Comparison of ENCODE assay signal across 8 mouse cellular contexts in genomic region chr3:95904568-95904967, GRCm38 (mm10). TPM values are rescaled to one million over a fixed set of nuclear protein-coding genes. Genes with fewer than 3 reads are reported as not detected.
DNase-seq lines count a peak whose midpoint lies in the region; ATAC-seq lines count a peak whose summit lies in the region.

Gene Car14, minus strand, starts transcription at chr3:95904691.

- intact Hi-C loops in left cerebral cortex, postnatal 14 days (cut with DNase I): no loop called here

- H3K4me1 ChIP-seq in embryonic facial prominence, embryonic 11.5 days (ENCODE audit: control insufficient read depth, insufficient read depth, low read length): peaks cover 2% of the 10 kb centered on the region
- H3K4me1 ChIP-seq in heart, embryonic 11.5 days (ENCODE audit: control insufficient read depth, insufficient read depth, low read length): peaks cover 35% of the 10 kb centered on the region
- H3K4me1 ChIP-seq in kidney, embryonic 15.5 days: peaks cover 68% of the 10 kb centered on the region
- H3K4me1 ChIP-seq in midbrain, embryonic 15.5 days: peaks cover 34% of the 10 kb centered on the region

- peak within 1 kb of the TSS; percentile 65 for H3K9ac ChIP-seq in embryonic facial prominence, embryonic 11.5 days (replicated peaks; ENCODE audit: low read length)
- H3K9ac ChIP-seq in heart, embryonic 11.5 days (ENCODE audit: low read depth, low read length): peak within 1 kb of the TSS; percentile 72
- H3K9ac ChIP-seq in kidney, embryonic 15.5 days: peak within 1 kb of the TSS; percentile 36
- H3K9ac ChIP-seq in midbrain, embryonic 15.5 days: peak within 1 kb of the TSS; percentile 9; the same call in 1 of the 2 replicates

- WGBS in embryonic facial prominence, embryonic 11.5 days: 0% methylated on average over 15 of the region's 15 CpGs
- WGBS in heart, embryonic 11.5 days (ENCODE audit: insufficient replicate concordance): 2% methylated on average over 15 of the region's 15 CpGs
- WGBS in kidney, embryonic 15.5 days: under 1% methylated on average over 15 of the region's 15 CpGs
- WGBS in midbrain, embryonic 15.5 days: 1% methylated on average over 15 of the region's 15 CpGs

- peak within 1 kb of the TSS; percentile 85 for H3K4me2 ChIP-seq in embryonic facial prominence, embryonic 11.5 days (ENCODE audit: low read depth, low read length)
- H3K4me2 ChIP-seq in heart, embryonic 11.5 days: peak within 1 kb of the TSS; percentile 90
- H3K4me2 ChIP-seq in kidney, embryonic 15.5 days: peak within 1 kb of the TSS; percentile 76
- peak within 1 kb of the TSS; percentile 58 for H3K4me2 ChIP-seq in midbrain, embryonic 15.5 days

- peak within 1 kb of the TSS; percentile 16 for H3K27ac ChIP-seq in embryonic facial prominence, embryonic 11.5 days (replicated peaks; ENCODE audit: low read depth, low read length)
- peak within 1 kb of the TSS; percentile 69 for H3K27ac ChIP-seq in heart, embryonic 11.5 days (ENCODE audit: low read depth, low read length)
- peak within 1 kb of the TSS; percentile 64 for H3K27ac ChIP-seq in kidney, embryonic 15.5 days
- H3K27ac ChIP-seq in midbrain, embryonic 15.5 days: no peak within 1 kb of the TSS

- no peak for DNase-seq in adrenal gland, postnatal 14 days
- DNase-seq in adrenal gland, adult 8-10 months: no peak
- DNase-seq in embryonic facial prominence, embryonic 11.5 days (ENCODE audit: low spot score): peak; percentile 70
- DNase-seq in thymus, postnatal 0 days (ENCODE audit: low spot score): no peak
- no peak for DNase-seq in left cerebral cortex, postnatal 14 days (ENCODE audit: low spot score in 2 of 2)

- peak within 1 kb of the TSS; percentile 46 for H3K4me3 ChIP-seq in embryonic facial prominence, embryonic 11.5 days (ENCODE audit: low read depth, low read length)
- H3K4me3 ChIP-seq in heart, embryonic 11.5 days (ENCODE audit: low read depth, low read length): peak within 1 kb of the TSS; percentile 48
- H3K4me3 ChIP-seq in kidney, embryonic 15.5 days (replicated peaks): peak within 1 kb of the TSS; percentile 38
- H3K4me3 ChIP-seq in midbrain, embryonic 15.5 days: peak within 1 kb of the TSS; percentile 28

- H3K36me3 ChIP-seq in embryonic facial prominence, embryonic 11.5 days (replicated peaks; ENCODE audit: control insufficient read depth, insufficient read depth, low read depth, low read length): no peaks in the 10 kb centered on the region
- no peaks in the 10 kb centered on the region for H3K36me3 ChIP-seq in heart, embryonic 11.5 days (ENCODE audit: control insufficient read depth, insufficient read depth, low read length)
- H3K36me3 ChIP-seq in kidney, embryonic 15.5 days: no peaks in the 10 kb centered on the region
- H3K36me3 ChIP-seq in midbrain, embryonic 15.5 days (replicated peaks): no peaks in the 10 kb centered on the region

- H3K27me3 ChIP-seq in embryonic facial prominence, embryonic 11.5 days (ENCODE audit: control insufficient read depth, insufficient read depth, low read length): no peaks in the 10 kb centered on the region
- no peaks in the 10 kb centered on the region for H3K27me3 ChIP-seq in heart, embryonic 11.5 days (ENCODE audit: control insufficient read depth, insufficient read depth, low read length)
- peaks cover 12% of the 10 kb centered on the region for H3K27me3 ChIP-seq in kidney, embryonic 15.5 days
- peaks cover 16% of the 10 kb centered on the region; the same call in 1 of the 2 replicates for H3K27me3 ChIP-seq in midbrain, embryonic 15.5 days (replicated peaks)

- no peaks in the 10 kb centered on the region for H3K9me3 ChIP-seq in embryonic facial prominence, embryonic 11.5 days (replicated peaks; ENCODE audit: control insufficient read depth, low read length)
- no peaks in the 10 kb centered on the region for H3K9me3 ChIP-seq in heart, embryonic 11.5 days (replicated peaks; ENCODE audit: control insufficient read depth, low read length)
- no peaks in the 10 kb centered on the region for H3K9me3 ChIP-seq in kidney, embryonic 15.5 days (replicated peaks)
- no peaks in the 10 kb centered on the region for H3K9me3 ChIP-seq in midbrain, embryonic 15.5 days

- peak; percentile 53; the same call in 1 of the 2 replicates for ATAC-seq in embryonic facial prominence, embryonic 11.5 days (replicated peaks; ENCODE audit: insufficient number of reproducible peaks, low FRiP score, low TSS enrichment, low read depth)
- ATAC-seq in heart, embryonic 11.5 days (replicated peaks; ENCODE audit: insufficient number of reproducible peaks, low FRiP score, low TSS enrichment): peak; percentile 44; the same call in 1 of the 2 replicates
- ATAC-seq in kidney, embryonic 15.5 days (replicated peaks; ENCODE audit: low FRiP score): peak; percentile 33; the same call in 1 of the 2 replicates
- ATAC-seq in midbrain, embryonic 15.5 days (replicated peaks): peak; percentile 29

RNA-seq across cellular contexts. Expression of gene Car14, which starts in this region (rescaled TPM):
- 20.1 and 20.3 TPM in 2 replicates for total RNA-seq in adrenal gland, postnatal 14 days (2021)
- 1 to 10 TPM in 1 of 4 experiments, under 1 TPM in 2, not detected in 1; 0.22 to 2.4 (median 0.55) TPM for total RNA-seq in adrenal gland, adult 8-10 months (2022)
- 67.8 and 80.0 TPM in 2 replicates for polyA plus RNA-seq in embryonic facial prominence, embryonic 11.5 days (2014; fragmentation: Nextera tagmentation; extraction: Ambion mirVana)
- 39.0 and 39.1 TPM in 2 replicates for polyA plus RNA-seq in heart, embryonic 11.5 days (2014; fragmentation: Nextera tagmentation; extraction: Ambion mirVana)
- 17.3 and 22.5 TPM in 2 replicates for polyA plus RNA-seq in kidney, embryonic 15.5 days (2015; fragmentation: Nextera tagmentation; extraction: Ambion mirVana)
- polyA plus RNA-seq in midbrain, embryonic 15.5 days (2015; fragmentation: Nextera tagmentation; extraction: Ambion mirVana): 10.6 and 11.1 TPM in 2 replicates
- 1.8 and 2.2 TPM in 2 replicates for polyA plus RNA-seq in thymus, postnatal 0 days (2015; fragmentation: Nextera tagmentation; extraction: Ambion mirVana)
- total RNA-seq in left cerebral cortex, postnatal 14 days (2021): 1 to 10 TPM; 5.3 to 5.5 TPM

Comparison
In these comparisons a context has a peak if more than half of its experiments do, and no peak if none do; other contexts are left out.
1. H3K9ac ChIP-seq: peak in every context shown above with its lines; median percentile 72 in heart, embryonic 11.5 days; 65 in embryonic facial prominence, embryonic 11.5 days; 36 in kidney, embryonic 15.5 days; 9 in midbrain, embryonic 15.5 days.